Mouse (Mus musculus) ES-Bruce4 (cell line): ENCODE results near the gene Arhgap28.

Source experiments
- CTCF ChIP-seq: IDR thresholded peaks from one replicate; pipeline ENCODE4 v1.8.1; 2011; ENCODE audit warnings: low read depth, low read length
- POLR2A ChIP-seq: IDR thresholded peaks from one replicate; pipeline ENCODE4 v1.8.1; 2011; ENCODE audit warnings: low read length; ENCODE audit not compliant: insufficient read depth

- TF ChIP-seq POLR2A, result no peak
- no peak for TF ChIP-seq CTCF
Observed at GRCm38 (mm10) chr17:67944256-67944655, 59.7 kb downstream of the Arhgap28 start.
